8 mouse cellular contexts compared by ENCODE assay signal in genomic region chr9:73044146-73045079, GRCm38 (mm10). TPM values are rescaled to one million over a fixed set of nuclear protein-coding genes. Genes with fewer than 3 reads are reported as not detected.
DNase-seq lines count a peak whose midpoint lies in the region; ATAC-seq and TF ChIP-seq lines count a peak whose summit lies in the region.

Gene Rab27a, plus strand, starts transcription at chr9:73044854.

- peaks cover 16% of the 10 kb centered on the region for H3K79me2 ChIP-seq in MEL (ENCODE audit: control insufficient read depth, insufficient read depth, low read length, poor library complexity)

- TF ChIP-seq RAD21 in MEL (IDR thresholded peaks at IDR 0.05; ENCODE audit: low read depth, low read length) = peak; percentile 92

- peak within 1 kb of the TSS; percentile 87 for H3K9ac ChIP-seq in MEL (ENCODE audit: control insufficient read depth, low read depth, low read length, poor library complexity, severe bottlenecking)
- H3K9ac ChIP-seq in forebrain, postnatal 0 days = peak within 1 kb of the TSS; percentile 53
- peak within 1 kb of the TSS; percentile 61 for H3K9ac ChIP-seq in lung, embryonic 14.5 days

- peaks cover 13 to 32% of the 10 kb centered on the region in 2 experiments for H3K4me1 ChIP-seq in MEL (ENCODE audit: control insufficient read depth in 1 of 2, insufficient read depth in 2 of 2, low read length in 2 of 2)
- peaks cover 5% of the 10 kb centered on the region for H3K4me1 ChIP-seq in cerebellum, adult 2 months (ENCODE audit: control insufficient read depth, insufficient read depth, low read length)
- H3K4me1 ChIP-seq in forebrain, postnatal 0 days (ENCODE audit: insufficient read depth) = peaks cover 10% of the 10 kb centered on the region
- 0 out of 2 replicates have a peak, but pooled peaks cover 5% of the 10 kb centered on the region for H3K4me1 ChIP-seq in lung, embryonic 14.5 days (ENCODE audit: insufficient read depth)

- H3K27ac ChIP-seq in MEL (ENCODE audit: control insufficient read depth, low read depth, low read length) = peak within 1 kb of the TSS; percentile 62
- H3K27ac ChIP-seq in cerebellum, adult 2 months (ENCODE audit: insufficient read depth, low read length) = peak within 1 kb of the TSS; percentile 71
- no peak within 1 kb of the TSS for H3K27ac ChIP-seq in forebrain, postnatal 0 days (ENCODE audit: low read depth, low read length)
- H3K27ac ChIP-seq in layer of hippocampus, adult 2 months = peak within 1 kb of the TSS; percentile 85
- H3K27ac ChIP-seq in lung, embryonic 14.5 days (ENCODE audit: low read depth) = no peak within 1 kb of the TSS

- no peaks in the 10 kb centered on the region for H3K9me3 ChIP-seq in MEL (replicated peaks; ENCODE audit: insufficient read depth, low read length)
- H3K9me3 ChIP-seq in forebrain, postnatal 0 days (ENCODE audit: low read length) = no peaks in the 10 kb centered on the region
- H3K9me3 ChIP-seq in lung, embryonic 14.5 days (ENCODE audit: low read depth, low read length) = no peaks in the 10 kb centered on the region

- TF ChIP-seq CTCF in MEL (IDR thresholded peaks at IDR 0.05 in 2 of 3, conservative IDR thresholded peaks at IDR 0.05 in 1 of 3; ENCODE audit: control insufficient read depth in 1 of 3, insufficient read depth in 1 of 3, low read depth in 2 of 3, low read length in 3 of 3, poor library complexity in 1 of 3, severe bottlenecking in 1 of 3) = peak; percentile 92 to 99 (median 98)
- peak; percentile 96 for TF ChIP-seq CTCF in cerebellum, adult 2 months (IDR thresholded peaks at IDR 0.05; ENCODE audit: borderline replicate concordance, insufficient read depth, low read depth, low read length)
- peak; percentile 88 for TF ChIP-seq CTCF in forebrain, postnatal 0 days (IDR thresholded peaks at IDR 0.05; ENCODE audit: low read depth)
- peak; percentile 95 for TF ChIP-seq CTCF in layer of hippocampus, adult 2 months (conservative IDR thresholded peaks at IDR 0.05)
- TF ChIP-seq CTCF in lung, embryonic 14.5 days (IDR thresholded peaks at IDR 0.05; ENCODE audit: low read depth) = peak; percentile 92

- H3K27me3 ChIP-seq in MEL (ENCODE audit: control insufficient read depth in 1 of 2, insufficient read depth in 2 of 2, low read length in 2 of 2) = no peaks in the 10 kb centered on the region
- H3K27me3 ChIP-seq in cerebellum, adult 2 months (ENCODE audit: control insufficient read depth, insufficient read depth, low read length) = no peaks in the 10 kb centered on the region
- H3K27me3 ChIP-seq in forebrain, postnatal 0 days (ENCODE audit: insufficient read depth, low read length) = no peaks in the 10 kb centered on the region
- H3K27me3 ChIP-seq in lung, embryonic 14.5 days (ENCODE audit: insufficient read depth, low read length) = no peaks in the 10 kb centered on the region

- peak; percentile 56 for ATAC-seq in forebrain, postnatal 0 days
- ATAC-seq in lung, embryonic 14.5 days (ENCODE audit: insufficient read depth) = peak; percentile 70
- peak; percentile 83 for ATAC-seq in neutrophil, adult 5-6 weeks (ENCODE audit: extremely low read depth, insufficient number of reproducible peaks, low FRiP score, poor library complexity, severe bottlenecking)

- H3K36me3 ChIP-seq in MEL (ENCODE audit: control insufficient read depth in 1 of 2, insufficient read depth in 2 of 2, low read length in 2 of 2) = peaks cover 0 to 28% of the 10 kb centered on the region in 2 experiments; a peak in 2 of 4 replicates
- no peaks in the 10 kb centered on the region for H3K36me3 ChIP-seq in forebrain, postnatal 0 days (ENCODE audit: insufficient read depth)
- H3K36me3 ChIP-seq in lung, embryonic 14.5 days (ENCODE audit: insufficient read depth) = no peaks in the 10 kb centered on the region

- H3K4me3 ChIP-seq in MEL (ENCODE audit: control insufficient read depth in 1 of 2, insufficient read depth in 1 of 2, low read depth in 2 of 2, low read length in 2 of 2) = peak within 1 kb of the TSS; percentile 90 to 97
- H3K4me3 ChIP-seq in cerebellum, adult 2 months (replicated peaks; ENCODE audit: insufficient read depth, low read depth, low read length) = peak within 1 kb of the TSS; percentile 75
- H3K4me3 ChIP-seq in forebrain, postnatal 0 days (ENCODE audit: low read depth, low read length) = peak within 1 kb of the TSS; percentile 41
- H3K4me3 ChIP-seq in layer of hippocampus, adult 2 months = peak within 1 kb of the TSS; percentile 66
- peak within 1 kb of the TSS; percentile 48 for H3K4me3 ChIP-seq in lung, embryonic 14.5 days (ENCODE audit: low read depth, low read length)

- no peak for TF ChIP-seq EP300 in MEL (IDR thresholded peaks at IDR 0.05; ENCODE audit: low read depth in 1 of 2, low read length in 2 of 2)

- TF ChIP-seq POLR2A in MEL (IDR thresholded peaks at IDR 0.05; ENCODE audit: control insufficient read depth in 1 of 2, insufficient read depth in 1 of 2, low read depth in 1 of 2, low read length in 2 of 2, poor library complexity in 1 of 2) = peak; percentile 56 to 58; a peak in 2 of 4 replicates
- TF ChIP-seq POLR2A in cerebellum, adult 2 months (IDR thresholded peaks at IDR 0.05; ENCODE audit: borderline replicate concordance, insufficient read depth, low read length) = 0 out of 2 replicates have a peak, but pooled peaks have one; percentile 41

- H3K4me2 ChIP-seq in forebrain, postnatal 0 days (ENCODE audit: low read depth) = peak within 1 kb of the TSS; percentile 85
- peak within 1 kb of the TSS; percentile 94 for H3K4me2 ChIP-seq in lung, embryonic 14.5 days

- DNase-seq in MEL (ENCODE audit: low read depth, low spot score) = peak; percentile 91
- DNase-seq in cerebellum, adult 2 months = peak; percentile 86 to 87
- peak; percentile 81 for DNase-seq in forebrain, postnatal 0 days
- DNase-seq in heart, postnatal 4 days = peak; percentile 90
- peak; percentile 72 to 86 for DNase-seq in layer of hippocampus, adult 2 months (ENCODE audit: low spot score in 2 of 2)
- DNase-seq in lung, embryonic 14.5 days = peak; percentile 93
- peak; percentile 63 for DNase-seq in testis, postnatal 14 days (ENCODE audit: low spot score)

- WGBS in cerebellum, adult 2 months = under 1% methylated on average over 41 of the region's 41 CpGs
- 2% methylated on average over 41 of the region's 41 CpGs for WGBS in forebrain, postnatal 0 days
- under 1% methylated on average over 41 of the region's 41 CpGs for WGBS in lung, embryonic 14.5 days

TF ChIP-seq in MEL, 35 proteins besides CTCF, POLR2A, EP300 and RAD21 (continues in another document):
- peak; percentile 42; the same call in 1 of the 2 replicates for TF ChIP-seq MYC (IDR thresholded peaks at IDR 0.05; ENCODE audit: low read depth, low read length)
- TF ChIP-seq NRF1 (IDR thresholded peaks at IDR 0.05; ENCODE audit: insufficient read depth, low read depth, low read length, poor library complexity, severe bottlenecking) = 0 out of 2 replicates have a peak, but pooled peaks have one; percentile 21
- TF ChIP-seq POLR2AphosphoS5 (IDR thresholded peaks at IDR 0.05; ENCODE audit: borderline replicate concordance, low read depth, low read length) = no peak
- peak; percentile 47 for TF ChIP-seq NELFE (IDR thresholded peaks at IDR 0.05; ENCODE audit: low read depth, low read length)
- TF ChIP-seq ELF1 (IDR thresholded peaks at IDR 0.05; ENCODE audit: low read depth, low read length) = 0 out of 2 replicates have a peak, but pooled peaks have one; percentile 15
- no peak for TF ChIP-seq TBP (IDR thresholded peaks at IDR 0.05; ENCODE audit: low read depth, low read length)
- 0 out of 2 replicates have a peak, but pooled peaks have one; percentile 14 for TF ChIP-seq USF1 (IDR thresholded peaks at IDR 0.05; ENCODE audit: low read depth, low read length)
- TF ChIP-seq SIN3A (IDR thresholded peaks at IDR 0.05; ENCODE audit: low read length) = peak; percentile 57
- TF ChIP-seq MAZ (IDR thresholded peaks at IDR 0.05; ENCODE audit: low read depth, low read length) = 0 out of 2 replicates have a peak, but pooled peaks have one; percentile 32
- no peak for TF ChIP-seq ETS1 (IDR thresholded peaks at IDR 0.05; ENCODE audit: low read depth, low read length)
- peak; percentile 90 for TF ChIP-seq ZC3H11A (IDR thresholded peaks at IDR 0.05; ENCODE audit: low read depth, low read length)
- TF ChIP-seq UBTF (IDR thresholded peaks at IDR 0.05; ENCODE audit: borderline replicate concordance, insufficient read depth, low read depth, low read length) = no peak
- TF ChIP-seq SMC3 (IDR thresholded peaks at IDR 0.05; ENCODE audit: low read depth, low read length) = peak; percentile 95
- no peak for TF ChIP-seq USF2 (IDR thresholded peaks at IDR 0.05; ENCODE audit: borderline replicate concordance in 1 of 2, insufficient read depth in 1 of 2, low read depth in 1 of 2, low read length in 2 of 2)
- TF ChIP-seq RCOR1 (IDR thresholded peaks at IDR 0.05; ENCODE audit: low read depth, low read length) = no peak; the same call in 1 of the 2 replicates
- TF ChIP-seq ZNF384 (IDR thresholded peaks at IDR 0.05; ENCODE audit: low read depth, low read length) = no peak
- peak; percentile 33; the same call in 1 of the 2 replicates for TF ChIP-seq MAX (IDR thresholded peaks at IDR 0.05; ENCODE audit: low read length)
- no peak for TF ChIP-seq MEF2A (IDR thresholded peaks at IDR 0.05; ENCODE audit: extremely low read depth, insufficient replicate concordance, low read depth, low read length, poor library complexity, severe bottlenecking)
- no peak for TF ChIP-seq GABPA (IDR thresholded peaks at IDR 0.05; ENCODE audit: low read depth, low read length)
- no peak for TF ChIP-seq KAT2A (conservative IDR thresholded peaks at IDR 0.05; ENCODE audit: low read depth, low read length)
- TF ChIP-seq E2F4 (IDR thresholded peaks at IDR 0.05; ENCODE audit: borderline replicate concordance, low read depth, low read length) = no peak
- no peak for TF ChIP-seq BHLHE40 (IDR thresholded peaks at IDR 0.05; ENCODE audit: borderline replicate concordance, low read depth, low read length)
- TF ChIP-seq ZKSCAN1 (IDR thresholded peaks at IDR 0.05; ENCODE audit: low read depth, low read length) = peak; percentile 55; the same call in 1 of the 2 replicates
- TF ChIP-seq TAL1 (IDR thresholded peaks at IDR 0.05; ENCODE audit: low read length) = no peak

RNA-seq across cellular contexts. Expression of gene Rab27a, which starts in this region (rescaled TPM):
- 8.6 and 8.8 TPM in 2 replicates for total RNA-seq in MEL (2012; rRNA removed)
- polyA plus RNA-seq in MEL (2012; ENCODE audit: insufficient read depth in 1 of 2, insufficient read length in 2 of 2, low read depth in 1 of 2, low replicate concordance in 2 of 2, missing spikeins in 1 of 2) = 10 to 100 TPM in 1 of 2 experiments, not detected in 1; 11.2 TPM
- 12.7 and 13.5 TPM in 2 replicates for polyA plus RNA-seq in cerebellum, adult 2 months (2012; rRNA removed)
- total RNA-seq in forebrain, postnatal 0 days (2014; rRNA removed) = 3.9 and 5.6 TPM in 2 replicates
- 1.1 and 2.3 TPM in 2 replicates for polyA plus RNA-seq in forebrain, postnatal 0 days (2015; fragmentation: Nextera tagmentation; extraction: Ambion mirVana)
- 1 to 10 TPM; 3.4 to 3.7 TPM for total RNA-seq in heart, postnatal 4 days (2021)
- total RNA-seq in layer of hippocampus, adult 2 months (2021) = 10 to 100 TPM; 14.5 to 17.3 TPM
- 1.8 and 2.8 TPM in 2 replicates for polyA plus RNA-seq in lung, embryonic 14.5 days (2014; fragmentation: Nextera tagmentation; extraction: Ambion mirVana)
- 150 and 155 TPM in 2 replicates for total RNA-seq in neutrophil, adult 5-6 weeks (2017)

Comparison
In these comparisons a context has a peak if more than half of its experiments do, and no peak if none do; other contexts are left out.
1. H3K27ac ChIP-seq: peak in MEL (single experiment), cerebellum, adult 2 months (single experiment) and layer of hippocampus, adult 2 months (single experiment); none in forebrain, postnatal 0 days (single experiment) and lung, embryonic 14.5 days (single experiment).
2. H3K4me3 ChIP-seq: peak in every context shown above with its lines; median percentile 94 in MEL; 75 in cerebellum, adult 2 months; 66 in layer of hippocampus, adult 2 months; 48 in lung, embryonic 14.5 days; 41 in forebrain, postnatal 0 days.
3. Peak in every context shown above with its lines, with median percentiles within 50 percentile points of each other: DNase-seq, H3K9ac ChIP-seq, CTCF ChIP-seq and ATAC-seq.